Mouse (Mus musculus): ENCODE data around the gene Cpne5. TPM values are rescaled to one million over a fixed set of nuclear protein-coding genes. Genes with fewer than 3 reads are reported as not detected.
"Not testable (repeated sequence)": the region's sequence is repeated elsewhere in the genome, so short reads cannot be mapped to it uniquely, and the experiment has no call there.

The Cpne5 gene
- polyA plus RNA-seq, 1 experiment from 2014 or later: 0.27 TPM

- 55% methylated on average over 6 of the region's 6 CpGs for WGBS (ENCODE audit: insufficient replicate concordance)
- Histone ChIP-seq H3K4me1 (replicated peaks) (peaks cover 6% of the 10 kb centered on the region), H3K27ac (no peak overlapping the region), H3K4me3 (replicated peaks) (no peak overlapping the region), H3K9ac (no peak overlapping the region), H3K36me3 (no peaks in the 10 kb centered on the region), H3K27me3 (no peaks in the 10 kb centered on the region), H3K4me2 (no peak overlapping the region), H3K9me3 (replicated peaks) (no peaks in the 10 kb centered on the region)
- ATAC-seq (ENCODE audit: low read depth) (no peak), DNase-seq (no peak)
Observed at GRCm38 (mm10) chr17:29123578-29124174, 114.3 kb downstream of the Cpne5 start.

- no peak overlapping the region for H3K4me2 ChIP-seq
- no peak for DNase-seq
Observed at GRCm38 (mm10) chr17:29122817-29123216, 115.2 kb downstream of the Cpne5 start.

GRCm38 (mm10) chr17:29120666-29121065 lies 117.3 kb downstream of the Cpne5 start:
- 70% methylated on average over 12 of the region's 12 CpGs for WGBS (ENCODE audit: insufficient replicate concordance)
- no peaks in the 10 kb centered on the region for H3K9me3 ChIP-seq (replicated peaks)
- peaks cover 6% of the 10 kb centered on the region for H3K4me1 ChIP-seq (replicated peaks)
- no peak overlapping the region for H3K4me3 ChIP-seq (replicated peaks)
- no peaks in the 10 kb centered on the region for H3K36me3 ChIP-seq
- H3K27ac ChIP-seq: no peak overlapping the region
- H3K27me3 ChIP-seq: no peaks in the 10 kb centered on the region
- ATAC-seq (ENCODE audit: low read depth): no peak
- no peak overlapping the region for H3K4me2 ChIP-seq
- no peak for DNase-seq
- no peak overlapping the region for H3K9ac ChIP-seq

More at GRCm38 (mm10) chr17:29122817-29123216, 115.2 kb downstream of the Cpne5 start:
- H3K27me3 ChIP-seq: no peaks in the 10 kb centered on the region
- no peak for ATAC-seq (ENCODE audit: low read depth)
- WGBS (ENCODE audit: insufficient replicate concordance): 60% methylated on average over 6 of the region's 6 CpGs
- no peak overlapping the region for H3K4me3 ChIP-seq (replicated peaks)
- no peaks in the 10 kb centered on the region for H3K36me3 ChIP-seq
- no peaks in the 10 kb centered on the region for H3K9me3 ChIP-seq (replicated peaks)
- H3K27ac ChIP-seq: no peak overlapping the region
- peaks cover 6% of the 10 kb centered on the region for H3K4me1 ChIP-seq (replicated peaks)
- H3K9ac ChIP-seq: no peak overlapping the region

- ATAC-seq (ENCODE audit: low read depth): no peak
- Histone ChIP-seq H3K9me3 (replicated peaks) (no peaks in the 10 kb centered on the region), H3K4me3 (replicated peaks) (no peak overlapping the region), H3K36me3 (no peaks in the 10 kb centered on the region), H3K27ac (no peak overlapping the region), H3K9ac (no peak overlapping the region), H3K4me1 (replicated peaks) (0 out of 2 replicates have a peak, but pooled peaks cover 6% of the 10 kb centered on the region), H3K4me2 (no peak overlapping the region), H3K27me3 (no peaks in the 10 kb centered on the region)
- WGBS (ENCODE audit: insufficient replicate concordance): 65% methylated on average over 5 of the region's 5 CpGs
- no peak for DNase-seq
Observed at GRCm38 (mm10) chr17:29118057-29118456, 119.9 kb downstream of the Cpne5 start.

- Histone ChIP-seq H3K9me3 (replicated peaks) (no peaks in the 10 kb centered on the region), H3K27me3 (no peaks in the 10 kb centered on the region), H3K4me1 (replicated peaks) (0 out of 2 replicates have a peak, but pooled peaks cover 6% of the 10 kb centered on the region), H3K4me2 (peak overlapping the region; percentile 2; the same call in 1 of the 2 replicates), H3K4me3 (replicated peaks) (no peak overlapping the region), H3K9ac (no peak overlapping the region), H3K36me3 (no peaks in the 10 kb centered on the region), H3K27ac (no peak overlapping the region)
- 45% methylated on average over 8 of the region's 8 CpGs for WGBS (ENCODE audit: insufficient replicate concordance)
- ATAC-seq (ENCODE audit: low read depth) (no peak), DNase-seq (no peak)
Observed at GRCm38 (mm10) chr17:29117006-29117648, 120.8 kb downstream of the Cpne5 start.

GRCm38 (mm10) chr17:29116023-29116422 lies 121.9 kb downstream of the Cpne5 start:
- 0 out of 2 replicates have a peak, but pooled peaks cover 6% of the 10 kb centered on the region for H3K4me1 ChIP-seq (replicated peaks)
- H3K36me3 ChIP-seq: no peaks in the 10 kb centered on the region
- H3K4me2 ChIP-seq: peak overlapping the region; percentile 12; the same call in 1 of the 2 replicates
- H3K9me3 ChIP-seq (replicated peaks): no peaks in the 10 kb centered on the region
- ATAC-seq (ENCODE audit: low read depth) (no peak), DNase-seq (no peak)
- H3K4me3 ChIP-seq (replicated peaks): peak overlapping the region; percentile 16; the same call in 1 of the 2 replicates
- 57% methylated on average over 12 of the region's 12 CpGs for WGBS (ENCODE audit: insufficient replicate concordance)
- no peak overlapping the region for H3K27ac ChIP-seq
- no peak overlapping the region for H3K9ac ChIP-seq
- H3K27me3 ChIP-seq: no peaks in the 10 kb centered on the region

GRCm38 (mm10) chr17:29113591-29114352 lies 124.2 kb downstream of the Cpne5 start, which contains the start of gene Rab44:
Gene Rab44 (plus strand): TSS chr17:29114145.
- Histone ChIP-seq H3K9me3 (replicated peaks) (no peaks in the 10 kb centered on the region), H3K36me3 (no peaks in the 10 kb centered on the region), H3K9ac (no peak within 1 kb of the TSS), H3K4me3 (replicated peaks) (0 out of 2 replicates have a peak within 1 kb of the TSS, but pooled peaks have one; percentile 16), H3K27me3 (no peaks in the 10 kb centered on the region), H3K27ac (no peak within 1 kb of the TSS), H3K4me2 (no peak within 1 kb of the TSS), H3K4me1 (replicated peaks) (0 out of 2 replicates have a peak, but pooled peaks cover 6% of the 10 kb centered on the region)
- WGBS (ENCODE audit: insufficient replicate concordance): 47% methylated on average over 13 of the region's 13 CpGs
- DNase-seq (no peak), ATAC-seq (ENCODE audit: low read depth) (no peak)

GRCm38 (mm10) chr17:29111332-29111731 lies 126.6 kb downstream of the Cpne5 start:
- Histone ChIP-seq H3K27me3 (no peaks in the 10 kb centered on the region), H3K4me2 (no peak overlapping the region), H3K27ac (no peak overlapping the region), H3K4me1 (replicated peaks) (0 out of 2 replicates have a peak, but pooled peaks cover 6% of the 10 kb centered on the region), H3K9me3 (replicated peaks) (no peaks in the 10 kb centered on the region), H3K9ac (no peak overlapping the region), H3K36me3 (no peaks in the 10 kb centered on the region), H3K4me3 (replicated peaks) (no peak overlapping the region)
- 14% methylated on average over 5 of the region's 5 CpGs for WGBS (ENCODE audit: insufficient replicate concordance)
- ATAC-seq (ENCODE audit: low read depth): no peak
- no peak for DNase-seq

- H3K9me3 ChIP-seq (replicated peaks); H3K4me3 ChIP-seq (replicated peaks); H3K27me3 ChIP-seq; H3K27ac ChIP-seq; H3K9ac ChIP-seq; H3K4me1 ChIP-seq (replicated peaks); DNase-seq; H3K4me2 ChIP-seq; ATAC-seq (ENCODE audit: low read depth); H3K36me3 ChIP-seq: not testable (repeated sequence)
- WGBS (ENCODE audit: insufficient replicate concordance): 61% methylated on average over 6 of the region's 6 CpGs
Observed at GRCm38 (mm10) chr17:29110356-29110755, 127.6 kb downstream of the Cpne5 start.
